Mouse (Mus musculus) skeletal muscle tissue, adult 2 months (tissue): ENCODE measurements around the gene Sytl3.
A peak's percentile ranks its signal among the peaks of the same experiment; 100 is the strongest.
"Not testable (repeated sequence)": the region's sequence is repeated elsewhere in the genome, so short reads cannot be mapped to it uniquely, and the experiment has no call there.

Source experiments
- DNase-seq: peaks from one replicate; pipeline ENCODE4 v3.0.0-alpha.2; 2012; ENCODE audit warnings: low read depth, low spot score

Gene Sytl3

DNA sequence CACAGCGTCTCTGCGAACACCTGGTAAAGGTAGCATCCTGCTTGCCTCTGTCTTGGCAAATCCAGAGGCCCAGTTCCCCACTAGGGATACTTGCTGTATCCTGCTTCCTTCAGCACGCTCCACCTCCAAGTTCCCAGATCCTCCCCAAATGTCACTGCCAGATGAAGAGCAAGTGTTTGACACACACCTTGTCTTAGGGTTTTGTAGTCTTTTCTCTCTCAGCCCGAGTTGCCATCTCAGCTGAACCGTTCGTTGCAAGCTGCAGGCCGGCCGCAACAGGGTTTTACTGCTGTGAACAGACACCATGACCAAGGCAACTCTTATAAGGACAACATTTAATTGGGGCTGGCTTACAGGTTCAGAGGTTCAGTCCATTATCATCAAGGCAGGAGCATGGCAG lies 12.1 kb upstream of the Sytl3 start:
- not testable (repeated sequence) for DNase-seq

DNA sequence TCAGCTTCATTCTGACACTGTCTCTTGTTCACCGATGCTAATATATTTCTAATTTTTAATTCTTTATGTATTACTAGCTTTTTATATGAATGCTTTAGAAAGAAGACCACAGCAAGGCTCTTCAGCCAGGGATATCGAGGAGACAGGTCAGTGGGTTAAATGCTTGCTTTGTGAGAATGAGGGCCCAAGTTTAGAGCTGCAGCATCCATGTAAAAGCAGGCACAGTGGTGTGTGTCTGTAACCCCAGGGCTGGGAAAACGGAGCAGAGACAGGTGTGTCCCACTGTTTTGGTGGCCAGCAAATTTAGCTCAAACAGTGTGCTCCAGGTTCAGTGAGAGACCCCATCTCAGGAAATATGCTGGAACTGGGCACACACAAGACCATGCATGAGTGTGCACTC lies 11.4 kb upstream of the Sytl3 start:
- DNase-seq = not testable (repeated sequence)

DNA sequence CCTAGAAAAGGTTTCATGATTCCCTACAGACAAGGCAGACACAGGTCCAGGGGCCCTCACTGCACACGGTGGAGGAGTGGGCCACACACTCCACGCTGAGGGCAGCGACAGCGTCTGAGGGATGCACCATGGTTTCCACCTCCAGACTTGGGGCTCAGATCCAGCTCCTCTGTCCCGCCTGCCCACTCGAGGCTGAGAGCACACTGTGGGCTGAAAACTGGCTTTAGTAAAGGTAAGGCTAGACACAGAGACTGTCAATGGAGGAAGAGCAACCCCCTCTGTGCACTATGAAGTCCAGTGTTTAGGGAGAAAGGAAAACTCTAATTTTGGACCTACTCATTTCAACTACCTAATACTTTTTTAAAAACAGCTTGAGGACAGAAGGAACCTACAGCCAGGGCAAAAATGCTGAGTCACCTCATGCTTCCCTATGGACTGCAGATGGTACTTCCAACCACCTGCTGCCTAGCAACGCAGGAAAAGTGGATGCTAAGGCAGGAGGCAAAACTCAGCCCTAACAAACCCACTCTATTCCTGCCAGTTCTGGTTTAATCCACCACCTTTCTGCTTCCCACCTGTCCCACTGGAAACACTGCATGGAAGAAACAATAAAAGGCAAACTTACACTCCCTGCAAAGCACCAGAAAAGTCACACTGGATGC lies 7.9 kb upstream of the Sytl3 start:
- not testable (repeated sequence) for DNase-seq

DNA sequence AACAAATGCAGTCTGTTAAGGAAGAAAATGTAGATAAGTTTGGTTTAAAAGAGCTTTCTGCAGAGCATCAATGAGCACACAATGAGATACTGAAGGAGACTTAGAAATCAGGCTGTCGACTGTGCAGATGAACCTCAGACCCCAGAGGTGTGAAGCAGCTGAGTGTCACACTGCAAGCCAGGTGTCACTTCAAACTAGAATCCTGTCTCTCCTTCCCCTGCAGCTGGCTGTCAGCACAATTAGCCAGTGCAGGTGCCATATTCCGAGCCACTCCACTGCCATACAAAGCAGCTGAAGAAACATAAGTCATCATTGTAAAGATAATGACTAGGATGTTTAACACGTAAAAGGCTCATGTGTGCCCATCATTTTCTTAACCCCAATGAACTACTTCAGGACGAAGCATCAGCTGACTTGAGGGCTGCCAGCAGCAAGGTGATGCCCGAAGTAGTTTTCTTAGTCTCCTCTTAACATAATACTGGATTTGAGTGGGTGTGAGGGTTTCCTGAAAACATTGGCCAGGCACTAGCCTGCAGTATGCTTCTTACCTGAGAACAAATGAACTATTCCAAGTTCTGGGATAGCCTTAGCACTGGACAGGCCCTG lies 5.4 kb upstream of the Sytl3 start:
- not testable (repeated sequence) for DNase-seq

DNA sequence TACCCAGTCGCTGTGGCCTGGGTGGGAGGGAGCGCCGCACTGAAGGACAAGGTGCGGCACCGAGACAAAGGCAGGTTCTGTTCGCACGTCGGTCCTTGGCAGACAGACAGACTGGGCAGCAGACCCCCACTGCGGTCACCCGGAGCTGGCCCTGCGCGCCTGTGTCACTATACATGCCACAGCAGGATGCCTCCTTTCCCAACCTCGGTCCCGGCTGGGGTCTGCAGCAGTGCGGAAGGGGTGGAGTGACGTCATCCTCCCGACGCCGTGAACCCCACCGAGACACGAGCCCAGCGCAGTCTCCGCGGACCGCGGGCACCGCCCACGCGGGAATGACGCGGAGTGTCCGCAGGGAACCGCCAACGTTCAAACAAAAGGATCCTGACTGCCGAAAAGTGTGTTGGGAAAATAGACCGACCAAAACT lies 3.8 kb upstream of the Sytl3 start:
- peak; percentile 64 for DNase-seq

DNA sequence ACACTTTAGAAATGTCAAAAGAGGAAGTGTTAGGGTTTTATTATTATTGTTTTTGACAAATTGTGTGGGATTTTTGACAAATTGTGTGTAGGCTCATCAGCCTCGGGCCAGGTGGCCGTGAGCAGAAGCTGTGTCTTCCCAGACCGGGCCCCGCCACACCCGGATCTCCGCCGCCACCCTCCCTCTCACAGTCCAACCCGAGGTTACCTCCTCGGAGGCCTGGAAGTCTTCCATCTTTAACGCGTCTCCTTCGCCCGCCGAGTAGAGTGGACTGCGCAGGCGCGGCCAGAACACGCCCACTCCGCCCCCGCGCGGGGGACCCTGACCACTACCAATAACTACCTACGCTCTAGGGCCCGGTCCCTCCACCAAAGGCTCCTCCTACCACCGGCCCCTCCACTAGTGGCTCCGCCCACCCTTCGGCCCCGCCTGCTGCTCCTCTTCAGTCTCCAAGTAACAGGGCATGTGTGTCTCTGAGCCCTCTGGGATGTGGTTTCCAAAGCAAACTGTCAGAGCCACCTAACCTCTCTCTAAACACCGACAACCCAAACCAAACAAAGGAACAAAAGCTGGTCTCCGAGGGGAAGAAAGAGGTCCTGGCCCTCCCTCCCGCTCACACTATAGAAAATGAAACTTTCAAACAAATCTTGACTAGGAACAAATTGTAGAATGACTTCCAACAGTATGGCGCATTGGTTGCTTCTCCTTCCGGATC lies 3.2 kb upstream of the Sytl3 start, which contains the start of gene Dynlt1f:
Gene Dynlt1f (minus strand): TSS at position 334 of the 715 bp plus-strand sequence.
- peak; percentile 30 for DNase-seq

DNA sequence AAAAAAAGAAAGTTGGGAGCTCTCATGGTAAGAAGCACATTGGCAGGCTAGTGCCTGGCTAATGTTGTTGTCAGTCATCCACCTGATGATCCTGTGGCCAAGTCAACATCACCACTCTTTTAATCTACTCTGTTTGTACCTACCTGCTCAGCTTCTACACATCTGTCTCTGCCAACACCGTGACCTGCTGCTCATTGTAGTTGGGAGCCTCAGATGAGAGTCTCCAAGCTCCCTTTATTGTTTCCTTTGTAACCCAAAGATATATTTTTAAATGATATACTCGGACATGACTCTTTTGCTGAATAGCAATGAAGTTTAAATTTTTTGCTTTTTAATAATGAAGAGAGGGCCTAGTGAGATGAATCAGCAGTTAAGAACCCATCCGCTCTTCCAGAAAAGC lies 2.4 kb upstream of the Sytl3 start:
- DNase-seq = not testable (repeated sequence)

DNA sequence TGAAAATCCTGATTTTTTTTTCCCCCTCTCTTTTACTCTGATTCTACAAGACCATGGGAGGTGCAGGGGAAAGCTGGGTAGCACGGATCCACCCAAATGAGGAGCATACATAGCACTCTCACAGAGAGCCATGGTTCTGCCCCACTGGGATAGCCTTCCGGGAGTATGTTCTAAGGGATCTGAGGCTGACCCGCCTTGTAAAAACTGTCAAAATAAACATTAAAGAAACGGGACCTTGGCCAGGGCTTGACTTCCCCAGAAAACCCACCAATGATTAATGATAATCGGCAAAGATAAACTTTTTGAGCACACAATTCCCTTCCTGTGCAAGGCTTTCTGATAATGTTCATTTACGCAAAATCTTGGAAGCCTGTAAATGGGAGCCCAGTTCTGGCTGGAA lies 1.7 kb downstream of the Sytl3 start:
- not testable (repeated sequence) for DNase-seq

DNA sequence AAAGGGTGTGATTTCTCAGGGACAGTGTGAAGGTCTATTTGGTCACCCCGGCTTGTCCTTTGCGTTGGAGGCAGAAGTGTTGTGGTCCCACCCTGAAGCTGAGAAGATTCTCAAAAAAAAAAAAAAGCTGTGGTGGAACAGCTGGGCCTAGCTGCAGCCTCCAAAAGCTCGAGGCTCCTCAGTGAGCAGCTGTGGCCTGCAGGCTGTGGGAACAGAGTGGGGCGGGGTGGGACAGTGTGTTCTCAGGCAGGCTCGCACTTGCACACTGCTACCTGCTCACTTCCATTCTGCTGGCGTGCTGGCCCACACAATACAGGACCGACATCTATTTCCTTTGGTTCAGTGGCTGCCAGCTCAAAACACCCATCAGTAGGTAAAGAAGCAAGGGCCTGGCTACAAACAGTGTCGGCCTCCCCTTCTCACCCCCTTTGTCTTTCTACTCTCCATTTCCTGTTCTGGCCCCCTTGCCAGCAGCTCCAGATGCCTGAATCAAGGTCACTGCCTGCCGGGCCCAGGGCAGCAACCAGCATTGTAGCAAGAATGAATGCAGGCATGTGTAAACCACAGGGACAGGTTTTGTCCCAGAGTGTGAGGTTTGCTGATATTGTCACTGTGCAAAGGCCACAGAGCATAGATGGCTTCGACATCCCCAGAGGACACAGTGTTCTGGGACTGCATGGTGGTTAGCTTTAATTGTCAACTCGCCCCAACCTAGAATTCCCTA lies 2.4 kb downstream of the Sytl3 start:
- DNase-seq = peak; percentile 49

DNA sequence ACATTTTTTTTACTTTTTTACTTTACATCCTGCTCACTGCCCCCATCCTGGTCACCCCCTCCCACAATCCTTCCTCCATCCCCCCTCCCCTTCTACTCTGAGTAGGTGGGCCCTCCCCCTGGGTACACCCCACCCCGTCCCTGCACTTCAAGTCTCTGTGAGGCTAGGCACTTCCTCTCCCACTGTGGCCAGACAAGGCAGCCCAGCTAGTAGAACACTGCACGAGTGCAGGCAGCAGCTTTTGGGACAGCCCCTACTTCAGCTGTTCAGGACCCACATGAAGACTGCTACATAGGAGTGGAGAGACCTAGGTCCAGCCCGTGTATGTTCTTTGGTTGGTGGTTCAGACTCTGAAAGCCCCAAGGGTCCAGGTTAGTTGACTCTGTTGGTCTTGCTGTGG lies 3.9 kb downstream of the Sytl3 start:
- DNase-seq = not testable (repeated sequence)

DNA sequence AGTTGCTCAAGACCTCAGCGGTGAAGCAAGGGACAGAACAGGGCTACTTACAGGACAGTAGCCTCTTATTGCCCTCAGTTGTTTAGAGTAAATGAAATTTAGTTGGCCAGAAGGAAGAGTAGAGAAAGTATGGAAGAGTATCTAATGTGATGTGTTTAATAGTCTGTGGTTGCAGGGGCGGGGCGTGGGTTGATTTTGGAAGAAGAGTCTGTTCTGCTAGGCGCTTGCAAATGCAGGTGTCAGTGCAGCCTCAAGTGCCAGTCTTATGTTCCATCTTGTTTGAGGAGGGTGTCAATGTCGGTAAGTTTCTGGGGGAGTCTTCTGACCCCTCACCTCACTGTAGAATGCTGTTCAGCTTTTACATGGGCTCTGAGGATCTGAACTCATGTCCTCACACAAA lies 6.5 kb downstream of the Sytl3 start:
- not testable (repeated sequence) for DNase-seq

DNA sequence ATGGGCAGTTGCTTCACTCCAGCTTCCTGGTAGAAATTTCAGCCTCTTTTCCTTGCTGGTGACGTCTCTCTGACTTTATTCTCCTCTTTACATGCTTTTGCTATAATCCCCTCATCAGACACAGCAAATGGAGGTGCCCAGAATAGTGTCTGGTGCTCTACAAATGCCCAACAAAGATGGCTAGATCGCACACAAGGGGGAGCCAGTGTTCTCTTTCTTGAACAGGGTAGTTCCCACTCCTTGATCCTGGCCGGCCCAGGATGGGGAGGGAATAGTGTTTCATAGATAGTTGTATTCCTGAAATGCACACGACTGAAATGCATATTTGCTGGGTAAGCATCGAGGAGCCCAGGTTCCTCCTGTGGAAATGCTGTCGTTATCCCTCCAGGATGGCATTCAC lies 9.6 kb downstream of the Sytl3 start:
- not testable (repeated sequence) for DNase-seq

DNA sequence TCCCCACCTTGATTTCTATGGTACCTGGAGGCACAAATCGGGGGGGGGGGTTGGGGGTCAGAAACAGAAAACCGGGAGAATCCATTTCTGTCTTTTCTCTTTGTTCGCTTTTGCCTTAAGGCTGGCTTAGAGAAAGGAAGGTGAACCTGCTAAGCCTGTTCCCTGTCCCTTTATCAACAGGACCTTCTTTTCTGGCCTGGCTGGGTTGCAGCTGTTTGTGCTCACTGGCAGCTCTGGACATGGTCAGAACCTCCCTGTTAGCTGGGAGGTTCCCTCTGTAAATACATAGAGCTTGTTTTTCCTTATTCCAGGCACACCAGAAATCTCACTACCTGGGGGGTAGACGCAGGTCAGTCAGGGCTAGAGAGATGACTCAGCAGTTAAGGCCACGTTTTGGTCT lies 15.4 kb downstream of the Sytl3 start:
- DNase-seq = not testable (repeated sequence)

DNA sequence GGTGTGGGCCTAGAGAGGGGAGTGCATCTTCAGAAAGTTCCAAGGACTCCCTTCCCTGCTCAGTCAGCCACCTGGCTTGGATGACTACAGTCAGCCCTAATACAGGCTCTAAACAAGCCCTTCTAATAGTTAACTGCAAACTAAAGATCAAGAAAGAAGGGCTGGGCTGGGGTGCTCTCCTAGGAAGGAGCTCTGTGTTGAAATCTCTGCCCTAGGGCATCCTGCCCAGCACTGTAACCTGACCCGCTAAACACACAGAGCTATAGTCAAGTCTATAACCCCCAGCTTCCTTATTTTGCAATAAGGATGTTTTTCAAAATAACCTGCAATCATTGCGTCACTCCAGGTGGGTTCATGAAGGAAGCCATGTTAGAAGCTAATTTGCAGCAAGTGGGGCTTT lies 19.2 kb downstream of the Sytl3 start:
- DNase-seq = not testable (repeated sequence)

DNA sequence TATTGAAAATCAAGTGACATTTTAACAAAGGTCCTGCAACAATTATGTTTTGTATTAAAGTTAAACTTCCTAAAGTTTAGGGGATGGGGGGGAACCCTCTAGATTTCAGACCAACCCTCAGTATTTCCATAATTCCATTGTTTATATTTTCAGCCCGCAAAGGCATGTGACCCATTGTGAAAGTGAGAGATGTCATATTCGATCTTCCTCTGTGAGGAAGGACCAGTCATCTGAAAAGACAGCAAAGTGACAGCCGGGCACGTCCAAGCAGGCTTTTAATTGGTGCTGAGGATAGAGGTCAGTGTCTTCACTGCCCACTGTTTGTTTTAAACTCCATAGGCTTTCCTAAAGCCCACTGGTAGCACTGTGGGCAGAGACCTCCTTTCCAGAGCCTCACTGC lies 22.8 kb downstream of the Sytl3 start:
- not testable (repeated sequence) for DNase-seq

DNA sequence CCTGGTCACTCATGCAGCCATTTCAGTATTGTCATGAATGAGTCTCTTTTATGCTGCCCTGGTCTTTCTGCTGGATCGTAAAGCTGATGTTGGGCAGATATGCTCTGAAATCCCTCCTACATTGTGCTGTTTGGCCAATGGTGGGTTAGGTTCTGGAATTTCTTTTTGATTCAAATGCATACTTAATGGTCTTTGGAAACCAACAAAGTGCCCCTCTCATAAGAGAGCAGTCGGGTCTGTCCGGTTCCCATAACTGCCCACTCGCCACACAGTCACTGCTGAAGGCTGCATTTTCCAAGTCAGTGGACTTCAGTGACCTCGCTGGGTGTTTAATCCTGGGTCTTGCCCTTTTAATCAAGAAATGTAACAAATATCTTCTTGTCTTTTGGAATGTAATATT lies 24.8 kb downstream of the Sytl3 start:
- not testable (repeated sequence) for DNase-seq

DNA sequence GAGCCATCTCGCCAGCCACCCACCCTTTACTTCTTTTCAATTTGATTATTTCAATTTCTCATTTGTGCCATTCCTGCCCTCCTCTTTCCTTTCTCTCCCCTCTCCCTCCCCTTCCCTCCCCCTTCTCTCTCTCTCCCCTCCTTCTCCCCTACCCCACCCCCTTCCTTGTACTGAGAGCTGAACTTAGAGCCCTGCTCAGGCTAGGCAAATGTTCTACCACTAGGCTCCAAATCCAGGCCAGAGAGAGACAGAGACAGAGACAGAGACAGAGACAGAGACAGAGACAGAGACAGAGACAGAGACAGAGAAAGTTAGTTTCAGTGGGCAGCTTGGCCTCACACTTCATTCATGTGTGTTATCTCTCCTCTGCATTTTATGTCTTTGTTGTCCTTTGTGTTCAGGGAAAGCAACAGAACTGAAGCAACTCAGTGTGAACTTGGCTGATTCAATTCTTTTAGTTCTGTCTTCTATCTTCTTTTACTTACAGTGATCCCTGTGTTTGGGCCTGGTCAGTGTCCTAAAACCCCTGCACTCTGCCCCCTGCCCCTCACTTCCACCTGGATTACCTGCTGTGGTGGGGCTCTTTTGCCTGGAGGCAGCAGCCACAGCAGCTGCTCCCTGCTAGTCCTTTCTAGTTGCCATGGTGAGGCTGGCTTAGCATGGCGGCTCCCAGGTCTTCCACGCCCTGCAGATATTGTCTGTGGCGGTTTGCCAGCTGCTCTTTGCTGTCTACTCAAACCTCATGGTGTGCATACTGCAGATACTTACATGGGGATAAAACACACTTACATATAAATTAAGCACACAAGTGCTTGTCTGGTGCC lies 25.8 kb downstream of the Sytl3 start:
- DNase-seq = not testable (repeated sequence)

DNA sequence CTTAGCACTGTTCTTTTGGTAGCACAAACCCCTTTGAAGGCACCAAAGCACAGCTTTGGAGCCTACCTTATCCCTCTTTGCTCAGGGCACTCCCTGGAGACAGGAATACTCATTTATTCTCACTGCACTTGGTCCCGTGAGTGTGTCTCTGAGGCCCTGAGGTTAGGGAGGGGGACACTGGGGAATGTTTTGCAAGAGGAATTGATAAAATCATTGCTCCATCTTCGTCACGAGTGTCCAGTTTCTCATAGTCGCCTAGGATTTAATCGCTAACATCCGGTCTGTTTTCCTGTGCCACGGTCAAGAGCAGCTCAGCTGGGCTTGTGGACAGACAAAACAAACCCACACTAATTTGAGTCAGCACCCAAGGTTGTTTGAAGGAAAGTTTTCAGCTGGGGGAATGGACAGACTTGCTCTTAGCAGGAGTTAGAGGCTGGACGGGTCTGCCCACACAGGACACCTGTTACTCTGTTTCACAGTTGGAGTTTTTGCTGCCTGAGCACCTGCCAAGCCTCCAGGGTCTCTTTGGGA lies 26.5 kb downstream of the Sytl3 start:
- not testable (repeated sequence) for DNase-seq

DNA sequence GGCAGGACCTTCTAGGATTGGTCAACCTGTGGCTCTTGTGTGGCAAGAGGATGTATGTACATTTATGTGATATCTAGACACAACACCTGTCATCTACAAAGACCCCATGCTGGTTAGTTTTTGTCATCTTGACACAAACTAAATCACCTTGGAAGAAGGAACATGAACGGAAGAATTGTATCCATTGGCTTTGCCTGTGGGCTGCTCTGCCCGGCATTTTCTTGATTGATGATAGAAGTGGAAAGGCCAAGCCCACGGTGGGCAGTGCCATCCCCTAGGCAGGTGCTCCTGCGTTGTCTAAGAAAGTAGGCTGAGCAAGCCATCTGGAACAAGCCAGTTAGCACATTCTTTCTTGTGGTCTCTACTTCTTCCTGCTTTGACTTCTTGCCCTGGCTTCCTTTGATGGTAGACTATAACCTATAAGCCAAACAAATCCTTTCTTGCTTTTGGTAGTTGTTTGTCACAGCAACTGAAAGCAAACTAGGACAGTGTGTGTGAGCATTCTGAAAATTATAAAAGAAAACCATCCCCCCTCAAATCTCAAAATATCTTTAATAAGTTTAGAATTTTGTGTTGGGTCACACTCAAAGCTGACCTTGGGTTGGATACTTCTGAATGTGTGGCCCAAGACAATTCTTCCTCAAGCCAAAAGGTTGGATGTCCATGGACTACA lies 27.5 kb downstream of the Sytl3 start:
- DNase-seq = not testable (repeated sequence)

DNA sequence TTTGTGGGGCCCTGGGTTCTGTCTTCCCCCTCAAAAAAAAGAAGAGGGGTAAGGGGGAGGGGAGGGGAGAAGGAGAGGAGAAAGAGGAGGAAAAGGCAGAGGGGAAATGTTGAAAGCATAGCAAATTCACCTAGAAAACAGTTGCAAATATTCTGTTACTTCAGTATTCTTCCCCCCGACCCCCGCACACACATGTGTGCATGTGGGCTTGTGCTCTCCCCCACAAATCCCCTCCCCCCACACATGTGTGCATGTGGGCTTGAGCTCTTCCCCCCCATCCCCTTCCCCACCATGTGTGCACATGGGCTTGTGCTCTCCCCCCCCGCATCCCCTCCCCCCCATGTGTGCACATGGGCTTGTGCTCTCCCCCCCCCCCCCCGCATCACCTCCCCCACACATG lies 30.5 kb downstream of the Sytl3 start:
- not testable (repeated sequence) for DNase-seq
